Mouse (Mus musculus): ENCODE results near the gene Htra3.

Gene Htra3

DNA sequence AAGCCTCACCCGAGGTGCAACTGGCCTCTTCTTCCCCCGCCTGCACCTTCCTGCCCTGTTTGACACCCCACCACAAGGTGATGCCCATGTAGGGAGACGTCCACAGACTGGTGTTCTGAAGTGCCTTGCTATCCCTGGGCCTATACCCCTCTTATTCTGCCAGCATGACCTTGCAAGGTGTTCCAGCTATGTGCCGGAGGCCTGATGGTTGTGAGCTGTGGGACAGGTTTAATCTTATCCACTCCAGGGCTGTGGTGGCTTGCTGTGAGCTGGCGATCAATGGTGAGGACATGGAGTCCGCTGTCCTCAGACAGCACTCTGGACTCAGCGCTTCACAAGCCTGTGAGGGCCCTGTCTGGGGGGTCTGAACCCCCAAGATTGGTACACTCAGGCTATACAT, 69.2 kb downstream of the Htra3 start:
- DNase-seq, result no peak

- DNase-seq, result no peak
These were observed 69.6 kb downstream of the Htra3 start for GRCm38 (mm10) chr5:35609971-35610370.

DNA sequence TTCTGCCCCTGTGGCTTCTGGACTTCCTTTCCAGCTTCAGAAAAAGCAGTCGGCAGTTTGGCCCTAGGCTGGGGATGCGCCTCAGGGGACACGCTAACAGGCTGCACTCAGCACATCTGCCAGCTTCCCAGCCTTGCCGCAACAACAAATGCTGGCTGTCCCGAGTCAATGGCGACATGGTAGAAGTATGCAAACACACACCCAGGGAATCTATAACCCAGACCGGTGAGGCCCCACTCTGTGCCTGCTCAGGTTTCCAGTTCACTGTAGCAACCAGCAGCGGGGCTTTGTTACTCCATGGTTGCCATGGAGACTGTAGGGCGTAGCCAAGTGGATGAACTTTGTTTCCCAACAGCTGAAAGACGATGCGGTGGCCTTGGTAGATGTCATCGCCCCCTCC, 70.2 kb downstream of the Htra3 start:
- DNase-seq, result peak; percentile 35

DNA sequence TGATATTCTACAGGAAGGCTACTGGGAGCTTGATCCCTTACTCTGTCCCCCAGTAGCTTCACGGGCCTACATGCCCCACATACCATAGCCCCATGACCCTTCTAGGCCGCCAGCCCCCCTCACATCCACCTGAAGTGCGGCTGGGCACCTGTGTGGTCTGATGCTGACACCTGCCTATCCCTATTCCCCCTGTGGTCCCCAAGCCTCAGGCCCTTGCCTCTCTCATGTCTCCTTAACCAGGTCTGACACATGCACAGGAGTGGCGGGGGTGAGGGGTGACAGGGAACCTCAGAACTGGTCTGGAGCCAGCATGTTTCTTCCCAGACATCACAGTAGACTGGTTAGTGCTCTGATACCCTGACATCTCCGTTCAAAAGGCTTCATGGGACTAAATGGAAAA, 71.0 kb downstream of the Htra3 start:
- no peak for DNase-seq

DNA sequence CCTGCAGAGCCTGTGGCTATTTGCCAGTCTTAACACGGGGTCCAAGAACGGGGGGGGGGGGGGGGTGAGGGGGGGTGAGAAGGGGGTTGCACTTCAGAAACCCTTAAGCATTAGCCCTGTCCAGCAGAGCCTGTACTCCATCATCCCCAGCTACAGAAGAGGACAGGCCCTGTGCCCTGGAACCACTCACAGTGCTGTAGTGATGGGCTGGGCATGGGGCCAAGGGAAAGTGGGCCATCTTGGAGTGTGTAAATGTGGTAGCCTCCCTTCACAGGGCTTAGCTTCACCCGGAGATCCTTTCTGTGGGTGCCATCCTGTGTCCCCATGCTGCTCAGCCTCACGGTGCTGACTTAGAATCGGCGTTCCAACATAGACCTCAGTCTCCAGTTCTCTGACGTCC, 71.8 kb downstream of the Htra3 start:
- DNase-seq, result peak; percentile 53

DNA sequence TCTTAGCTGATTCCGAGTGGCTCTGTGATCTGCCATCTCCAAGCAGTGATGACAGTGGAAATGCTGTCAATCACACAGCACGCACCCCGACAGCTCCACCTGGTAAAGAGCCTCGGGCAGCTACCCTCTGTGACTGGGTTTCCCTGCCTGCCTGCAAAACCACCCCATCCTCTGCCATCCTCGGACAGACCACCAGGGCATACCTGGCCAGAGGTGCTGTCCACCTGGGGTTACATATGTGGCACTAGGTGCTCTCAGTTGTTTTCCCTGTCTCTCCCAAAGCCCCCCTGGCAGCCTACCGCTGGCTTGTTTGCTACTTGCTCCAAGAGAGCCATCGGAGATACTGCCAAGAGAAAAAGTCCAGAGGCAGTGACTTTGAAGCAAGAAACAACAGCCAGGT, 72.8 kb downstream of the Htra3 start:
- no peak for DNase-seq

DNA sequence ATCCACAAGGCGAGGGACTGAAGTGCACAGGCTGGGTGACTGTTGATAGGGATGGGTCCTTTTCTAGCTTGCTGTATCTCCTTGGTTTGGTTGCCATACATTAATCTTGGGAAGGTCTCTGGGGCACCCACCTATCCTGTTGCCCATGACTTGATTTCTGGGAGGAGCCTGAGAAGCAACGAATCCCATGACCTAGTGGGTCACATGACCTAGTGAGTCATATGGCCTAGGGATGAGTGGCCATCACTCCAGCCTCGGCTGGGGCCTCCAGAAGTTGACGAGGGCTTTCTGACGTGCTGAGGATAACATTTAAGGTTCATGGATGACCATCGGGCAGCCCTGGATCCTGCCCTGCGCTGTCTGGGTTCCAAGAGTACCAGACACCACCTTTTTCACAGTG, 74.2 kb downstream of the Htra3 start:
- DNase-seq, result no peak

All from lung, postnatal 14 days (tissue).